Mouse (Mus musculus) urinary bladder, postnatal 25 days (tissue): ENCODE data around the gene Tmem79.
"Not testable (repeated sequence)": the region's sequence is repeated elsewhere in the genome, so short reads cannot be mapped to it uniquely, and the experiment has no call there.

Experiments used
- DNase-seq: peaks from one replicate; pipeline ENCODE4 v3.0.0; 2022; ENCODE audit warnings: low spot score

Tmem79 gene

GRCm38 (mm10) chr3:88284815-88285564 lies 51.0 kb downstream of the Tmem79 start:
- not testable (repeated sequence) for DNase-seq

DNA sequence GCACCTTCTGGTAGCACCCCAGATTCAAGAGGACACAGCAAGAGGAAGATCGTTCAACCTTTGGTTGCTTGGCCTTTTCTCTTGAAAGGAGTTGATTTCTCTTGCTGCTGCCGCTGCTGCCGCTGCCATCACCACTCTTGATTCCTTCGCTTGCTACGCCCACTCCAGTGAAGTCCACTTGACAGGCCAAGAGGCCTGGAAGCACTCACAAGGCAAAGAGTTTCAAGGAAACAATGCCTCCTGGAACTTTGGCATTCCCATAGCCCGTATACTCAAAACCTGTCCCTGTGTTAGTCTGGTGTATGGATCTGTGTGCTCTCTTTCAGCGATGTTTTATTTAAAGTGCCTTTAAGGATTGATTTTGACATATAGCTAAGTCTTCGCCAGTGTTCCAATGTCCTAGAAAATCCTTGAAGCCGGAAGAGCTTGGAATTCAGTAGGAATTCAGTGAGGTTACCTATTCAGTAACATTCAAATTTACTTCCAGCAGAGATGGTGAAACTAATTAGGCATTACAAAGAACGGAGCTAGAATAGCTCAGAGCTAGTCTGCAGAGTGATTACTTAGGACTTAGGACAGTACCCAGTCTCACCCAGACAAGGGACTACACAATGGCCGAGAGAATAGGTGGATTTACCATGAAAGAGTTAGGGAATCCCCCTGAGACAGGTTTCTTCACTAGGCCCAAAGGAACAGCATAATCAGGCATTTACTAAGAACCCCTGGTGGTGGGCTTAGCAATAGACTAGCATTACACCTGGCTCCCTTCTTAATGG lies 54.6 kb downstream of the Tmem79 start:
- not testable (repeated sequence) for DNase-seq

- DNase-seq, result no peak
These were observed 55.9 kb downstream of the Tmem79 start for GRCm38 (mm10) chr3:88280035-88280434.
